Mouse (Mus musculus): ENCODE measurements around the gene Isca2.

Isca2 gene

DNA sequence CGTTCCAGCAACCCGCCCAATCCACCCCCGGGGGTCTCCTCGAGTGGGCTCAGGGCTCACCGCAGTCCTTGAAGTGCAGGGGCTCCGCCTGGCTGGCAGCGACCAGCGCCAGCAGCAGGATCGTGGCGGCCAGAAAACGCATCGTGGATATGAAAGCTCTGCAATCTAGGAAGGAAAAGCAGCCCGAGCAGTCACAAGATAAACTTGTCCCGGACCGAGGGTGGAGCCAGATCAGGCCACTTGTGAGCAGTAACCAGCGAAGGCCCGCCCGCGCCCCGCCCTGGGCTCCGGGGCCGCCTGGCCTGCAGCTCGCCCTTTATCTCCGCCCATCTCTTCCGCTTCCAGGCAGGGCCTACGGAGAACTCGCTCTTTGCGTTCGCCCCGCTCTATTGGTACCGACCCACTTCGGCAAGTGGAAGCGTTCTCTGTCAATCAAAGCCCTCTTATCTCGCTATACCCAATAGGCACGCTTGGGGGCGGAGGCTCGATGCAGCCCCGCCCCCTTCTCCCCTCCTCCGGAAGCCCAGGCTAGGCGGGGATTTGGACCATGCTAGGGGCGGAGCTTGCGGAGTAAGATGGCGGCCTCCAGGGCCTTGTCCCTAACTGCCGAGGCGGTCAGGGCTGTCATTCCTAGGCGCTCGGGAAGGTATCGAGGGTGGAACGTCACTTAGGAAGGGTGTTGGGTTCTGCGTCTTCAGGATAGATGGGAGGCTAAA, at the start of gene Isca2, which contains the start of gene Npc2:
TSS of gene Isca2 (plus strand) at position 526 of the 716 bp plus-strand sequence.
TSS of gene Npc2 (minus strand) at position 427 of the 716 bp plus-strand sequence.
- peak; percentile 98 for DNase-seq (ENCODE audit: low spot score)

GRCm38 (mm10) chr12:84726391-84726790, 46.7 kb upstream of the Isca2 start:
- DNase-seq (ENCODE audit: low spot score): no peak

DNA sequence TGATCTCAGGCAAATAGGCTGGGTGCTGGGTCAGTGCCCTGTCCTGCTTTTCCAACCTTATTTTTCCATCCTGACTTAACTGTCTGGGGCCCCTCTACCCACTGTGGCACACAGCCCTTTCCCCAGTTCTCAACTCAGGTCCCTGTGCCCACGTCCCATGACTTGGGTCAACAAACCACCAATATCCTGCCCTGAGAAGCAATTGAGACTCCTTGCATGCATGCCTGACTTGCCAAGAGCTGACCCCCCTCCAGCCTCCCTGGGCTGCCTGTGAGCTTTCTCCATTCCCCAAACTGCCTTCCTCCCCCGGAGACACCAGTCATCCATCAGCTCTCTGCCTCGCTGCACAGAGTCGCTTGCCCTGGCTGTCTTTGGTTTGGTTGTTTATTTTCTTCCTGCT, 46.1 kb upstream of the Isca2 start:
- DNase-seq (ENCODE audit: low spot score): no peak

- DNase-seq (ENCODE audit: low spot score): no peak
Measured at GRCm38 (mm10) chr12:84727434-84727833, 45.6 kb upstream of the Isca2 start.

DNA sequence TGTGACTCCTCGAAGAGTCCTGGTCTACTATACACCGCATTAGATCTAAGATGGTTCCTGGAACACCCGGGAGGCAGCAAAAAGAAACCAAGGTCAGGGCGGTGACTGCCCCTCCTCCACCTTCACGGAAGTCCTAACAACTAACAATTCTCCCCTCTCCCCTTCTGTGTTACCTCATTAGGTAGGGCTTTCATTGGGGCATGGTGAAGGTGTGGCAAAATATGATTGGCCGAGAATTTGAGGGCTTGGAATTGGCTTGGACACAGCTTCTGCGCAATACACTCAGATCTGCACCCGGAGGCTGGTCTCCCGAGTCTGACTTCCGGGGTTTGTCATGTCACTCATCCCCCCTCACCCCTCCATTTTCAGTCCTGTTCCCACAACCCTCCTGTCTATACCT, 44.6 kb upstream of the Isca2 start:
- DNase-seq (ENCODE audit: low spot score): no peak

GRCm38 (mm10) chr12:84733366-84733765, 39.7 kb upstream of the Isca2 start:
- DNase-seq (ENCODE audit: low spot score): no peak

DNA sequence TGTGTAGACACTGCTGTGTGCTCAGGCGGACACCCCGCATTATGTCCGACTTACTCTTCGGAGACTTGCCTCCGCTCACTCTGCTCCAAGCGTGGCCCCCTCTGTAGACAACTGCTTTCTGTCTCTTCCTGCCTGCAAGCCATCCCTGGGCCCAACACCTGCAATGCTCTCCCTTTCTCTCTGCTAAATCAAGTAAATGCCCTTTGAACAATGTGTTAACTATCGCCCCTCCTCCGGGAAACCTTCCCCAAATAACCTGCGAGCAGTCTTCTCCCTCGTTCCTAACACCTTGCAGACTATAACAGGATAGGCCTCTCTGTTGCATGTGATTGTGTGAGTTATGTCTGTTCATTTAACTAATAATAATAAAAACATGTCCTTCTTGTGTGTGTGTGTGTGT, 29.6 kb upstream of the Isca2 start:
- DNase-seq (ENCODE audit: low spot score): no peak

- DNase-seq (ENCODE audit: low spot score): no peak
Measured at GRCm38 (mm10) chr12:84745700-84746099, 27.4 kb upstream of the Isca2 start.

GRCm38 (mm10) chr12:84748134-84748533, 24.9 kb upstream of the Isca2 start:
- no peak for DNase-seq (ENCODE audit: low spot score)

DNA sequence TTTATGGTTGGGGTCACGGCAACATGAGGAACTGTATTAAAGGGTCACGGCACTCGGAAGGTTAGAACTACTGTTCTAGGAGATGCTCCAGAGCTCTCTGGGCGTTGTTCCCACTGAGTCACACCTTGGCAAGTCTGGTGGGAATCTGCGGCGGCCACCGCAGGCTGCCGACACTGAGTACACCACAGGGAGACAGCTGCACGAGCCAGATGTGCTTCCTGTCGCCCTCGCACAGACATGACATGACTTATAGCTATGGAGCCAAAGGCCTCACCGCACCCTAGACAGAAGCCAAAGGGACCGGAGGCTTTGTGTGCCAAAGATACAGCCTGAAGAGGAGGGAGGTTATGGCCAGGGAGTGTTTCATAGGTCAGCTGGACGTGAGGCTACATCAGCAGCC, 22.4 kb upstream of the Isca2 start:
- DNase-seq (ENCODE audit: low spot score): no peak

- peak; percentile 59 for DNase-seq (ENCODE audit: low spot score)
Measured at GRCm38 (mm10) chr12:84752131-84752977, 20.7 kb upstream of the Isca2 start.

DNA sequence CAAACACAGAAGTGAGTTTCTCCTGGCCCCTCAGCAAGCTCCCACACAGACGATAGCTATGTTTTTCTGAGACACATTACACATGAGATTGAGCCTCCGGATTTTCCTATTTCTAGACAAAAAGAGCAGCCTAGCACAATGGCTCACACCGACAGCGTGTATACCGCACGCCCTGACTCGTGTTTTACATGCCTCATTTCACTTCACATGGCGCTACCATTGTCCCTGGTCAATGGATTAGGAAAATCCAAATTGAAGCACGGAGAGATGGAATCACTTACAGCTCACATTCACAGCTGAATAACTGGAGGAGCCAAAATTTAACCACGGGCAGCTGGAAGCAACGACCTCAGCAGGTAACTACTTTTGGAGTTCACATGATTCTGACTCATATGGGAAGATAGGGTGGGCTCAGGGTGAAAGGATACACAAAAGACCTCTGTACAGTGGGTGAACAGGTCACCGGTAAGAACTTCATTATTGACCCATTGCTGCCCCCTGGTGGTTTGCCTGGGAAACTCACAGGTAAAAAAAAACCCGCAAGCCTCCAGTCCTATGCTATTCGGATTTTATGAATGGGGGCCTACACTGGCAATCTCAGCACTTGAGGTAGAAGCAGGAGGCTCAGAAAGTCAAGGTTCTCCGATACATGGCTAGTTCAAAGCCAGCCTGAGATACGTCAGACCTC, 17.9 kb upstream of the Isca2 start:
- peak; percentile 64 for DNase-seq (ENCODE audit: low spot score)

GRCm38 (mm10) chr12:84756016-84756415, 17.0 kb upstream of the Isca2 start:
- no peak for DNase-seq (ENCODE audit: low spot score)

DNA sequence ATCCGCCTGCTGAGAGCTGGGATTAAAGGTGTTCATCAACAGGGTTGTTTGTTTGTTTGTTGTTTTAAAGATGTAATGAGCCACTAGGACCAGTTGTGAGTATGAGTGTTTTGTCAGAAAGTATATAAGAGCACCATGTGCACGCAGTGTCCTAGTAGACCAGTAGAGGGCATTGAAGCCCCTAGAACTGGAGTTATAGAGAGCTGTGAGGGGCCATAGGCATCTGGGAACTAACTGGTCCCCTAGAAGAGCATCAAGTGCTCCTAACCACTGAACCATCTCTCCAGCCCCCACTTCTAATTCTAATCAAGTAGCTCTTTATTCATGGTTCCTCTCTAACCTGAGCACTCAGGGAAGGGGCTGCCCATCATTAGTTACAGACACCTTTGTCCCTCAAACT, 14.0 kb upstream of the Isca2 start:
- peak; percentile 65 for DNase-seq (ENCODE audit: low spot score)

DNA sequence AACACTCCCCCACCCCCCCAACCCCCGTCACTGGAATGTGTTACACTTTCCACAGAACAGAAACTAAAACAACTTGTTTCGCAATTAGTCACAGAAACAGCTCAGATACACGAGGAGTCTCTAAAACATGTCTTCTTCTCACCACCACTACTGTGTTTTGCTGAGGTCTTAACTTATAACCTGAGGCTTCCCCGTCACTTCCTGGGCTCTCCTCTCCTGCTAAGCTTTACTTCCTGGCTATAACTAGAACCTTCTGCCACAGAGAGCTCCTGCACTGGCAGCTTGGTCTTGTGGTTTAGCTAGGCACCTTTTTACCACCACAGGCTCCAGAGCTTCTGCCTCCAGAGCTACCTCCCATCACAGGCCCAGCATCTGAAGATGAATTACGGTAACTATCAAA, 10.5 kb upstream of the Isca2 start:
- no peak for DNase-seq (ENCODE audit: low spot score)

GRCm38 (mm10) chr12:84763577-84764218, 9.4 kb upstream of the Isca2 start:
- no peak for DNase-seq (ENCODE audit: low spot score)

GRCm38 (mm10) chr12:84764756-84765155, 8.3 kb upstream of the Isca2 start:
- DNase-seq (ENCODE audit: low spot score): no peak

- no peak for DNase-seq (ENCODE audit: low spot score)
Measured at GRCm38 (mm10) chr12:84765506-84765905, 7.5 kb upstream of the Isca2 start.

DNA sequence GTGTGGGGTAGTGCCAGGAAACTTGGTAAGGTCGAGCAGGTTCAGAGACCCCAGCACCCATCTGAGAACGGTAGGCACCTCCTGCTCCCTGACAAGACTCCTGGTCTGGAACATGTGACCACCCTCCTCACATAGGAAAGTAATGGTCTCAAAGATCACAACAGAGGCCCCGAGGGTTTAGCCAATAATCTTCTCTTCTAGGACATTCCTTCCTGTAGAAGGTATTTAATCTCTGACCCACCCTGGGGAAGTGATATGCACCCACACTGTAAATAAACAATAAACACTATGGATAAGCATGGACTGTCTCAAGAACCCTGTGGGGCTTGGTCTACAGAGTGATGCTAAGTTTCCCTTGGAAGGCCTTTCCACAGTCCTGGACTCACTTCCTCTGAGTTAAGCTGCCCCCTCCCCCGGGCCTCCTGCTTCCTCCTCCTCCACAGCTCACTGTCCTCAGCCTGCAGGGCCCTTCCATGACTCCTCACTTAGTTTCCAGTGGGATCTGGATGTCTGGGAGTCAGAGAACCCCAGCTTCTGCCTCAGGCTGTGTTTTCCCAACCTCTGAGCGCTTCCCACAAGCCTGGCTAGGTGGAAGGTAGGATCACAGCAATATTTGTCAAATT, 6.8 kb upstream of the Isca2 start:
- DNase-seq (ENCODE audit: low spot score): no peak

DNA sequence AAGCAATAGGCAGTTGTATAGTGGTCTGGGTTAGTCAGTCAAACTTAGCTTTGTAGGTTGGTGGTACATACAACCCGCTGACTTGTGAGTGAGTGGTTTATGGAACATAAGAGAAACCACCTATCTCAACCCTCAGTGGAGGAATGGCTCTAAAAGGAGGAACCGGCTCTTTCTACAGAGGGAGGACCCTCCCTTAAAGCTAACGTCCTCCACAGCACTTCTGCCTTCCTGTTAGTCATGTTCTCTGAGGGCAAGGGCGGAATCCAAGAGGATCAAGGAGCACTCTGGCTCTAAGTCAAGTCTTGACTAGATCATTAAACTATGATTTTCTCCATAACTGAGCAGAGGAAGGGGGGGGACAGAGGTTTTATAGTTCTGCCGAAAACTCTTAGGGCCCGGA, 5.5 kb upstream of the Isca2 start:
- DNase-seq (ENCODE audit: low spot score): no peak

GRCm38 (mm10) chr12:84769624-84770023, 3.4 kb upstream of the Isca2 start:
- DNase-seq (ENCODE audit: low spot score): no peak
